Mouse (Mus musculus): Measurements from ENCODE around the gene Vgll2.

Gene Vgll2

DNA sequence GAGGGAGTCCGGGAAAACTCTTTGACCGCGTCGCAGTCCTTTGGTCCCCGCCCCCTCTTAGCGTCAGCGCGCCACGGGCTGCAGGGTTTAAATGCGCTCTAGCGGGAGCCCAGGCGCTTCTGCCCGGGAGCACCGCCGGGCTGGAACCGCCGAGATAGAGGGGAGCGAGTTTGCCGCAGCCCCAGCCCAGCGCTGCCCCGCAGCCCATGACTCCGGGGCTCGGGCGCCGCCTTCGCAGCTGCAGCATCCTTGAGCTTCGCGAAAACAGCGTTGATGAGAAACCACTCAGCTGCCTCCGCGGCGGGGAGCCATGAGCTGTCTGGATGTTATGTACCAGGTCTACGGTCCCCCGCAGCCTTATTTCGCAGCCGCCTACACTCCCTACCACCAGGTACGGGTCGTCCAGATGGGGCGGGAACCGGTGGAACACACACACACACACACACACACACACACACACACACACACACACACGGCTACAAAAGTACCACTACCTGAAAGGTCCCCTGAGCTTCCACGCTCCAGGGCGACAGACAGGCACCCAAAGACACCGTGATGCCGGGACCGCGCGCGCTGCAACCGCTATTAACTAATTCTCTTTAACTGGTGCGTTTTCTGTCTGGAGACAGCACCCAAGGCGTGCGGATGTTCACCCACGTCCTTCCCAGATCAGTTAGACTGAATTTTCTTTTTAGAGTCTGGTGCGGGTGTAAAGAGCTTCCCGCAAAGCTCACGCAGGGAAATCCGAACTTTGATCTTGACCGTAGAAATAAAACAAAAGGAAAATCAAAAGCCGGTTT, at the start of gene Vgll2:
TSS of gene Vgll2 (plus strand) at position 90 of the 800 bp plus-strand sequence.
- no peak for DNase-seq (ENCODE audit: low spot score)

DNA sequence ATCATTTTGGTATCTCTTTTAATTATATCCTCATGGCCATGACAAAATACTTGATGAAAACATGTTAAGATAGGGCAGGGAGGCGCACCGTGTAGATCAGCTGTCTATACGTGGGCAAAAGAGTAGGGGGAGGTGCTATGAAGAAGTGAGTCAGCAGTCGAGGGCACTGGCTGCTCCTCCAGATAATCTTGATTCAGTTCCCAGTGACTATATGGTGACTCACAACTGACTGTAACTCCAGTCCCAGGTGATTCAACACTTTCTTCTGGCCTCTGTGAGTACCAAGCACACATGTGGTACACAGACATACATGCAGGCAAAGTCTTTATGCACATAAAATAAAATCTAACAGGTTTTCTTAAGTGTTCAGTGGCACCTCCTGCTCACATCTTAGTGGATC, 47.2 kb upstream of the Vgll2 start:
- DNase-seq (ENCODE audit: low spot score): no peak

DNA sequence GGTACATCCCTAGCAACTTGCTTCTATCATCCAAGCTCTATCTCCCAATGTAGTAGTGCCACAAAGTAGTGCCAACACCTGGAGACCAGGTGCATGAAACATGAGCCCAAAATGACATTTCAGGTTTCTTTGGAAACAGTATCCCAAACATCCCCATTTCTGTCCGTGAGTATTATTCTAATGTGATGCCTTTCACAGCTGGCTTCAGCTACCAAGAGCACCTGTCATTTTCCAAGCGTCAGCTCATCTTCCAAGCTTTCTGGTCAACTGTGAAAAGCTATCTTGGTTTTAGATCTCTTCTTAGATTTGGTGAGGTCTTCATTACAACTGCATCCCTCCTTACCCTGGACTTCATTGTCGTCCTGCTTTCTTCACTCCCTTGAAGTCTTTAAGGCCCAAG, 46.7 kb upstream of the Vgll2 start:
- no peak for DNase-seq (ENCODE audit: low spot score)

DNA sequence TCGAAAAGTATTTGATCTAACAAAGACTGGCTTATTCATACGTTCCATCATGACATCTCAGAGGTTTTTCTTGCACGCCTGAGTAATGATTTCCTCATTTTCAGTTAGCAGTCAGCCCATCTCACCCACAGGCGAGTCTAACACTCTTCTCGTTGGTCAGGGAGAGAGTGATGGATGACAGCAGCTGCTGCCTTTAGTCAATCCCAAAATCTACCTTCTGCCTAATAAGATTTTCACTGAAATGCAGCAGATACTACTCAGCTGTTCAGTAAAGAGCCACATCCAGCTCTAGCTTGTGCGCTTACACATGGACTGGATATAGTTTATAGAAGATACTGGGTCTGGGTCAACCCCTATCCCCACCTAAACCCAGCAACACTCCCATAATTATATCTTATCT, 40.7 kb upstream of the Vgll2 start:
- no peak for DNase-seq (ENCODE audit: low spot score)

DNA sequence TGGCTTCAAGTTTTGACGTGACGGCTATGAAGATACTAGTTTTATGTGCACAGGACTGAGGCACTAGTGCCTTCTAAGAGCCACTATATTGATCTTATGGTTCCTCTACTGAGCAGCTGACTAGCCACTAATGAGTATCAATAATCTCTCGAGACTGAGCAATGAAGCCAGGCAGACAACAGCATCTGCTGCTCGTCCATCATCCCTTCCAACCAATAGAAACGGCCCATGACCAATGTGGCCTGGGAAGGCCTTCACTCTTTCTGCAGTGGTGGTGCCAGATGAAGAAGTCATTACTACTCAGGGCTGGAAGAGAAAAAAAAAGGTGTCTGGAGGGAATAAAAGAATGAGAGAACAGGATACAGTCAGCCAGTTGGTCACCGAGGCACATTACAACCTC, 39.9 kb upstream of the Vgll2 start:
- DNase-seq (ENCODE audit: low spot score): no peak

DNA sequence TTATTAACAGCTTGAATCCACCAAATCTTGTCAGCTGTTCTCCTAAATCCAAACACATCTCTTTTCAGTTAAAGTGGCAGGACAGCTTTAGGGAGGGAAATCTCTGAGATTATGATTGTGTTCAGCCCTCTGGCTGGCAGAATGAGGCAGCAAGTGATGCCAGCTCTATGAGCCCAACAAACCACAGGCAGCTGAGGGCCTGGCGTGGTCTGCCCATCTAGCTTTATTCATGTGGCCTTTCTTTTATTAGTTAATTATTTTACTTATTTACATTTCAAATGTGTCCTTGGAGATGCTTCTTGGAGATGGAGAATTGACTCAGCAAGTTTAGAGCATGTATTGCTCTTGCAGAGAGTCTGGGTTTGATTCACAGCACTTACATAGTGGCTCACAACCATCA, 3.8 kb upstream of the Vgll2 start:
- DNase-seq (ENCODE audit: low spot score): no peak

DNA sequence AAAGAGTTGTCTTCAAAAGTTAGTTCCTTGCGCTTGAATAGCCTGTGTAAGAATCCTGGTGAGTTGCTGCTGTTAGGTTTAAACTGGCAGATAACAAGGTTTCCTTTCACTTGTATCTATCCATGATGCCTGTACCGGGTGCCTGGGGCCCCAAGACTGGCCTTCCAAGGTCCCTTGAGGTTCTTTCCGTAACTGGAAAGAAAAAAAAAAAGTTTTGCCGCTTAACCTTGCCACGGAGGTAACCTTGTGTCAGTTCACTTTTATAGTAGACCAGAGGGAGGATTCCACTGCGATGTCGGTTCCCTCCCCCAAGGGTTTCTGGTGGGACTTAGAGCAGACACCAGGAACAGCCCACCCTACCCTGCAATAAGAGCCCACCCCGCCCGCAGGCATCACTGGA, 1.1 kb upstream of the Vgll2 start:
- no peak for DNase-seq (ENCODE audit: low spot score)

DNA sequence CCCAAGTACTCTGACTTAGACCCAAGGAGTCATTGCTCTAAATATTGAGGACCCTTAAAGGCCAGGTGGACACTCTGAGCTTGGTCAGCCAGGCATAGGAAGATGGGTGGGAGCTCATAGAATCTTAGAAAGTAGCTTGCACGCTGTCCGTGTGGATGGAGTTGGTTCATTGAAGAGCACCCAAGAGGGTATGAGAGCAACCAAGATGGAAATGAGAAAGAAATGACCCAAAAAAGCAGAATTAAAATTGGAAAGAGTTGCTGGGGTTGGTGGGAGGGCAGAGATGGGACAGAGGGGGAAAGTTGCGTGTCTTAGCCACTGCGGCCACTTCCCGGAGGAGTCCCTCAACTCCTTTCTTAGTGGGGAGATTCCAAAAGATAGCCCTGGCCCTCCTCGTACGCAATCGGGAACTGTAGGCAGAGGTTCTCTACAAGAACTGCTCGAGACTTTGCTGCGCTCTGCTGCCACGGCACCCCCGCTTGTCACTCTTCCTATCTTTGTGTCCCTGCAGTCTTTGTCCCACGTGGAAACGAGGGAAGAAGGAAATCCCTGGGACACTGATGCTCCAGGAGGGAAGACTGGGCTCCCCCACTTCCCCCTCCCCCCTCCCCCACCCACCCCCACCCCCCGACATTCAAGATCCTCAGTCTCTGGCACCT, 437 bp upstream of the Vgll2 start:
- no peak for DNase-seq (ENCODE audit: low spot score)

DNA sequence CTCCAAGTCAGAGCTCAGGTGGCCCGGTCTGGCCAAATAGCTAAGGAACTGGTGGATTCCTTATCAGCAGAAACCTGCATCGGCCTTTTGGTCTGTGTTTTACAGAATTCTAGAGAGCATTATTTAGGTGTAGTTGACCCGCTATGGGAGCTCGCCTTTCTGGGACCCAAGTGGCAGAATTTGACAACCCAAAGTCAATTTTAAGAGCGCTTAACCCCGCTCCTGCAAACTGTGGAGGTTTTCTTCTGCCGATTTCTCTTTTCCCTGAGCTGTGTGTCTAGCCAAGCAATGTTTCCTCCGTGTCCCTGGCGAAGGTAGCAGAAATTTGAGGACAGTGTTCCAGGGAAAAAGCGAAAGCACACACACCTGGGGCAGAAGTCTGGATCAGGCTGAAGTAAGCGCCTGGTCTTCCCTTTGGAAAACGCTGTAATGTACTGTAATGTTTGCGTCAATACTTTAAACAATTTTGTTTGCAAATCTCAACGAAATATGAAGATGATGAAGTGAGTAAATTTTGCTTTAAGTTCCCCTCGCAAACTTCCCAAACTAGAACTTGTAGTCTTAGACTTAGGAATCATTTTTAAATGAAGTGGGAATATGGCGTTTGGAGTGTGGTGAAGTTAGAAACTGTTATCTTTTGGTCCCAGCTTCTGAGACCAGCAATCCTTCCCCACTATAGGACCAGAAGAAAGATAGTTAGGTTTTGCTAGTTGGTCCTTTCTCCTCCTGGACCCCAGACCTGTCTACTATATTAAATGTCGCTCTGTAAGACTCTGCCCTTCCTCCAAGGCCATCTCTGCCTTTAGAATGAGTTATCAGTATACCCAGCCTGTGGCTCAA, 1.1 kb downstream of the Vgll2 start:
- no peak for DNase-seq (ENCODE audit: low spot score)

DNA sequence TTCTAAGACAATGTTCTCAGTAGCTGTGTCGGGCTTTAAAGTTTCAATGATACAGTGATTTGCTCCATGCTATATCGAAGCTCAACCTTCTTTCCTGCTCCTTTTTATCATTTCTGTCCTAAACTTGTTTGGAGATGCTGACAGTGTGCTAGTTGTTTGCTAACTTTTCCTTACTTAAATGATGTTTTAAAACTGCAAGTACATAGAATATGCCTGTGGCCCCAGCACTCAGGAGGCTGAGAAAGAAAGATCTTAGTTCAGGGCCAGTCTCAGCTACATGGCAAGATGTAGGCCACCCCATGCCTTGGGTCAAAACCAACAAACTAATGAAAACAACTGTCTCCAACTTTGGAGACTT, 1.7 kb downstream of the Vgll2 start:
- DNase-seq (ENCODE audit: low spot score): no peak

DNA sequence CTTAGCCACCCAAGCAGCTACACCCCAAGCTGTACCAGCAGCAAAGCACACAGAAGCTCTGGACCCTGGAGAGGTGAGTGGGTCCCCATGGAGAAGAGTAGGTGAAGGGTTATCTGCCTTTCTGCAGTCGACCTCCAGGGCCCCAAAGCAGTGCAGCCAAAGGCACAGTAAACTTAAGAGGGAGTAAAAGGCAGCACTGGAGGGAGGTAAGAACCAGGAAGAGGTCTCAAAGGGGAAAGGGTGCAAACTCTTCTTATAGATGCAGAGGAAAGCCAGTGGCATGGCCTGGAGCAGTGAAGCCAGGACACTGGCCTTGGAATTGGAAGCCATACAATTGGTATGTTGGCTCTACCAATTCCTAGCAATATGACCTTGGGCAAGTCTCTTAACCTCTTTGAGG, 3.0 kb downstream of the Vgll2 start:
- no peak for DNase-seq (ENCODE audit: low spot score)

DNA sequence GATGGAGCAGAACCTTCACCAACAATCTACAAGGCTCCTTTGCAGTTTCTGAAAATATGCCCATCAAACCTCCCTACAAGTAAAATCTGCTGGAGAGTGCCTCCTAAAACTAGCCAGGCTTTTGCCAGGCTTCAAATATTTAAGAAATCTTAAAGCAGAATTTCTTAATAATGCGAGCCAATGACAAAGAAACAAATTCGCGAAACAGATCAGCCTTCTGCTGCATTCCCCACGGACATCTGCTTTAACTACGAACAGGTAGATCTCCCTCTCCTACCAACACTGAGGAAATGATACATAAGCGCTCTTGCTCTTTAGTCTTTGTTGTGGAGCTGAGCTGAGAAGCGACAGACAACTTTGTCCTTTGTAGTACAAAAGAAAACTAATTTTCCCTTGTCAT, 3.5 kb downstream of the Vgll2 start:
- DNase-seq (ENCODE audit: low spot score): no peak

DNA sequence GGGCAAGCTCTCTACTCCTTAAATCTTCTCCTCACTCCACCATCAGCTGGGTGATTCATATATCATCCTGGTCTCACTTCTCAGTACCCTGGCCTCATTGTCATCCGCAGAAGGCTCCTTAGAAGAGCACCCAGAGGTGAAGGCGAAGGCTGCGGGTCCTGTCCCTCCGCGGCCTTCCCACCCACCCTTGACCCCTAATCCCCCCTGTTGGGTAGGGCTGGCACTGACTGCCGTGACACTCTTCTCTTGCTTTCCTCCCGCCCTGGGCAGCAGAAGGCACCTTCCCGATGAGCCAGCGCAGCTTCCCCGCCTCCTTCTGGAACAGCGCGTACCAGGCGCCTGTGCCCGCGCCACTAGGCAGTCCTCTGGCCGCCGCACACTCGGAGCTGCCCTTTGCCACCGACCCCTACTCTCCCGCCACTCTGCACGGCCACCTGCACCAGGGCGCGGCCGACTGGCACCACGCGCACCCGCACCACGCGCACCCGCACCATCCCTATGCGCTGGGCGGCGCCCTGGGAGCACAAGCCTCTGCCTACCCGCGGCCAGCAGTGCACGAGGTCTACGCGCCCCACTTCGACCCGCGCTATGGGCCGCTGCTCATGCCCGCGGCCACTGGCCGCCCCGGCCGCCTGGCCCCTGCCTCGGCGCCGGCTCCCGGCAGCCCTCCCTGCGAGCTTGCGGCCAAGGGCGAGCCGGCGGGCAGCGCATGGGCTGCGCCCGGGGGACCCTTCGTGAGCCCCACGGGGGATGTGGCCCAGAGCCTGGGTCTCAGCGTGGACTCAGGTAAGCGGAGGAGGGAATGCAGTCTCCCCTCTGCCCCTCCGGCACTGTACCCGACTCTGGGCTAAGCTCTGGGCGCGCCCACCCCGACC, 5.1 kb downstream of the Vgll2 start:
- DNase-seq (ENCODE audit: low spot score): no peak

DNA sequence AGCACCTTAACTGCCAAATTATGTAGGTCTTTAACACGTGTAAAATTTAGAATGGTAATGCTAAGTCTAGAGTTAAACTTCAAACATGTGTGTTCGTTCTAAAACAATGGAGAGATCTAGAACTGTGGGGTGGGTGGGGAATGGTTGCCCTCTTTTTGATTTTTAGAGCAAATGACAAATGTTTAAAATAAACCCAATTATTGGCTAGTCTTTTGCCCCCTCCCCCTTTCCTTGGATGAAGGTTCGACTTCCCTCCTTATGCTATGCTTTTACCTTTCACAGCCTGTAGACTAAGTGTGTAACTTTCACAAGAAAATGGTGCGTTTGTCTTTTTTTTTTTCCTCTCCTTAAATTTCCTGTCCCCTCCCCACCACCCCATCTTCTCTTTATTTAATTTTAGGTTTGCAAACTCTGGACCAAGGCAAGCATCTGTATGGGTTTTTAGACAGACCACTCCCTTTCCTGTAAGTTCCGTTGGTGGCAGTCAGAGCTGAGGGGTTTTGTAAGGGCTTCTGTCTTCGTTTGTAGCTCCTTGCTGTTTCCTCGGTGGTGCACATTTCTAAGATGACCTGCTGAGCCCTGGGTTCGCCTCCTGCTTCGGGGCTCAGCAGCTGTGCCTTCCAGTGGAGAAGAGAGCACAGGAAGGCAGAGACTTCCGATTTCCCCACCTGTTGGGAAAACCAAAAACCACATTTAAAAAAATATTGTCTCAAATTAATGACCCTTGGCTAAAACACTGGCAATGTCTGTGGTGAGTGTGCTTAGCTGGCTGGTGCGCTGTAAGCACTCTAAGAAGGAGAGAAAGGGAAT, 6.5 kb downstream of the Vgll2 start:
- no peak for DNase-seq (ENCODE audit: low spot score)

DNA sequence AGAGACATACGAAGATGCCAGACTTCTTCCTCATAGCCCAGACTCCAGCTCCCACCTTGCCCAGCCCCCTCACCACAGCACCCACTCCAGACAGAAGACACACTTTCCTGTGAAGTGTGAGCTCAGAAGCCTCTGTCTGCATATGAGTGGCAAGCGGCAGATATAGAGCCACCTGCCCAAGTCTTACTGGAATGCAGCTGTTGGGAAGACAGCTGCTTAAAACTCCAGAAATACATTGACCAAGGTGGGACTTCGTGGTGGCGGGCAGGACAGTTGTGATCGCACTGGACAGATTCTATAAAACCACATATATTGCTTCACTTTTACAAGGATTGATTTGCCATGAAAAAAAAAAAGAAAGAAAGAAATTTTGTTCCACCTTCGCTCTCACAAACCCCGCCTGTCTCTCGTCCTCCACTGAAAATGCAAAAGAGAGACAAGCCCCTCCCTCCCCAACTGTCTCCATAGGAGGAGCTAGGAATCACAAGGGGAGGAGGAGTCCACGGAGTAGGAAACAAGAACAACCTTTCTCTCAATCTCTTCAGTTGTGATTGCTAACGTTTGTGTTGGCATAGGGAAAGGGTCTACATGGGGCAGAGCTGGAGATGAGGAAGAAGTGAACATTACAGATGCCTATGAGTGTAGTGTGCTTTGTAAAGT, 7.2 kb downstream of the Vgll2 start:
- DNase-seq (ENCODE audit: low spot score): no peak

DNA sequence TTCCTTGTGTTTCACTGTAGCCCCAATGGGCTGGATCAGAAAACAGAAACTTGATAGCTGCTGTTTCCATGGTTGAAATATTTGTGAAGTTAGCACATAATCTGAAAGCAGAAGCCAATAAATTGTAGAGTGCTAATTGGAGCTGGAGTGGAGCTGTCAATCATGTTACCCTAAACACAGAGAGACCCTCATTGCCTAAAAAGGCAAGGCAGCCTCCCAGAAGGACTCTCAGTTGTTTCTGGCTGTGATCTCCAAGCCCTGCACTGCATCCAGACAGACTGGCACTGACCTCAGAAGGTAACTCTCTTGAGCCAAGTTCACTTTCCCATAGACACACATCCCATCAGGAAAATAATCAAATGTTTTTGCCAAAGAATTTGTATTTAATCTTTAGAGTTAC, 11.4 kb downstream of the Vgll2 start:
- no peak for DNase-seq (ENCODE audit: low spot score)

DNA sequence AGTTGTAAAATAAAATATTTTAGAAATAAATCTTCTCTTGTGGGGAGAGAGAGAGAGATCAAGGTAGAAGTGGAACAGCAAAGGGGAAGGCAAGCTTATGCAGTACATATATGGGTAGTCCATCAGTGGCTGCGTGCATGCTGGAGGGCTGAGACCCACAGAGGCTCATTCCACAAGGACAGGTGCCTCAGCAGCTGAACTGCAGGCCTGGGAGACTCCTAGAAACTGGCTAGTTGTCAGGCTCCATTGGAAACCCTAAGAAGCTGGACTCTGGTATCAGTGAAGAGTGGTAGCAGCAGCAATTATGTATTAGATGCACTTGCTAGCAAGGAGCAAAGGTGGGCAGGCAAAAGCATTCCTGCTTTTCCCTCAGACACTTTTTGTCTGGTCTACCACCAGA, 17.1 kb downstream of the Vgll2 start:
- DNase-seq (ENCODE audit: low spot score): no peak

DNA sequence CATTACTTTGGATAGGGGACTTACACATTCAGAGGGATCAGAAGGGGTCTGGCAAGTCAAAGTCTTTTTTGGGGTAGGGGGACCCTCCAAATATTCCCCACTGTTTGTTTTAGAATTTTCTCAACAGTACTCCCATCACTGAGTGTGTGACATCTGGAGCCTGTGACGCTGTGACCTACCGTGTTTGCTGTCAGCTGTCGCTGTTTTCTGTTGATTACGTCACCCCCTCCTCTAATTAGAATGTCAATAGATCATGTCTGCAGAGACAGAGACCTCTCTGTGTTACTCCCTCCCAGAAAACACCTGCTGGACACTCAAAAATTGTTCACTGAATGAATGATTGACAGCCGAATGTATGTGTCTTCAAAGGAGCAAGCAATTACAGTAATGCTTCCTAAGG, 20.8 kb downstream of the Vgll2 start:
- DNase-seq (ENCODE audit: low spot score): no peak

DNA sequence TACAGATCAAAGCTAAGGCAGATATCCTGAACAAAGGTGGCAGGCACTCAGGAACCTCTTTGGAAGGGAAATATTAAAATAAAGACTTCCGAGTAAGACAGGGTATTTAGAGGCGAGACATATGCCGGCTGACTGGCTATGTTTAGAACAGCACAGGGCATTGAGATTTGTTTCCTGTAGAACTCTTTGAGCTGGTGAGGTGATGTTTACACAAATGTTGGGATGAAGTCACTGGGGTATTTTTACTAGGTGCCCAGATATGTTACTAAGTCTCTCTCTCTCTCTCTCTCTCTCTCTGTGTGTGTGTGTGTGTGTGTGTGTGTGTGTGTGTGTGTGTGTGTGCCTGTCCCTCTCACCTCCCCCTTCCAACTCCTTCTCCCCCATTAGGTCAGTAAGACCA, 26.0 kb downstream of the Vgll2 start:
- DNase-seq (ENCODE audit: low spot score): no peak

DNA sequence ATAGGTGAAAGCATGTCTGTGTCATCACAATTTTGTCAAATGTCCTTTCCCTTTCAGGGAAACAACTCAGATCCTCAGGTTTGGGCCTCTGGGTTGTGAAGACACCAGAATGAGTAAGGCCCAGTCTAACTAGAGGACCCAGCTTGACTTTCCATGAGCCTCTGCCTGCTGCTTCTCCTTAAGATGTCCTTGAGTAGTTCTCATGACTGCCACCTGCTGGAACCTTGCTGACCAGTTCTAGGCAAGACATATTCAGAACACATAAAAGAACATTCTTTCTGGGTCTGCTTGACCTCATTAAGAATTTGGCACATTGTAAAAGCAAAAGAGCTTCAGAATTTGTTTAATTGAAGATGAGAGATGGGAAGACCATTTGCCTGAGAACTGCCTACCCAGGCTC, 50.2 kb downstream of the Vgll2 start:
- DNase-seq (ENCODE audit: low spot score): peak; percentile 10
